25 mouse cellular contexts compared by ENCODE assay signal in genomic region chr19:54867078-54867477, GRCm38 (mm10).
DNase-seq lines count a peak whose midpoint lies in the region; ATAC-seq and TF ChIP-seq lines count a peak whose summit lies in the region.
"Had no signal": no experiment of that assay in that cellular context is flagged by ENCODE, and none has a peak within 500 bp of the region (broad histone marks: within the 10 kb centered on the region; RNA-seq: fewer than 3 reads in every experiment).

No protein-coding gene starts in this region.

- no peaks in the 10 kb centered on the region for H3K9me3 ChIP-seq in hindbrain, postnatal 0 days (ENCODE audit: low read length)
- H3K9me3 ChIP-seq in hindbrain, embryonic 10.5 days, result no peaks in the 10 kb centered on the region
- no peaks in the 10 kb centered on the region for H3K9me3 ChIP-seq in heart, embryonic 11.5 days (replicated peaks; ENCODE audit: control insufficient read depth, low read length)
- H3K9me3 ChIP-seq: limb, embryonic 12.5 days; lung, embryonic 15.5 days; midbrain, embryonic 10.5 days; neural tube, embryonic 12.5 days had no signal

- DNase-seq in hindbrain, postnatal 0 days (ENCODE audit: low spot score), result peak; percentile 18
- no peak for DNase-seq in hindbrain, embryonic 10.5 days (ENCODE audit: low spot score)
- peak; percentile 40 for DNase-seq in cerebellum, adult 11-12 months
- DNase-seq in cerebellum, adult 9-11 months, result peak; percentile 46
- DNase-seq in heart, adult 8-10 months (ENCODE audit: low spot score), result no peak
- no peak for DNase-seq in thymus, postnatal 25 days
- DNase-seq: adrenal gland, postnatal 14 days; gastrocnemius, postnatal 36 days; heart, adult 18-20 months; heart, postnatal 14 days; kidney, postnatal 14 days; layer of hippocampus, adult 9-11 months; right cerebral cortex, adult 18-20 months; spleen, adult 18-20 months; thymus, postnatal 14 days had no signal

- H3K4me1 ChIP-seq in hindbrain, postnatal 0 days (ENCODE audit: insufficient read depth, low read length), result no peaks in the 10 kb centered on the region
- H3K4me1 ChIP-seq in hindbrain, embryonic 10.5 days (replicated peaks), result no peaks in the 10 kb centered on the region
- no peaks in the 10 kb centered on the region for H3K4me1 ChIP-seq in heart, embryonic 11.5 days (ENCODE audit: control insufficient read depth, insufficient read depth, low read length)
- H3K4me1 ChIP-seq: limb, embryonic 12.5 days; lung, embryonic 15.5 days; midbrain, embryonic 10.5 days; neural tube, embryonic 12.5 days had no signal

- no peak overlapping the region for H3K27ac ChIP-seq in hindbrain, postnatal 0 days
- no peak overlapping the region for H3K27ac ChIP-seq in hindbrain, embryonic 10.5 days
- H3K27ac ChIP-seq in heart, embryonic 11.5 days (ENCODE audit: low read depth, low read length), result no peak overlapping the region
- H3K27ac ChIP-seq: limb, embryonic 12.5 days; lung, embryonic 15.5 days; midbrain, embryonic 10.5 days; neural tube, embryonic 12.5 days had no signal

- no peak overlapping the region for H3K9ac ChIP-seq in hindbrain, postnatal 0 days (replicated peaks; ENCODE audit: low read length)
- H3K9ac ChIP-seq in heart, embryonic 11.5 days (ENCODE audit: low read depth, low read length), result no peak overlapping the region
- H3K9ac ChIP-seq: limb, embryonic 12.5 days; lung, embryonic 15.5 days; neural tube, embryonic 12.5 days had no signal

- 49% methylated on average over 4 of the region's 4 CpGs for WGBS in hindbrain, postnatal 0 days
- WGBS in hindbrain, embryonic 10.5 days, result 83% methylated on average over 4 of the region's 4 CpGs
- WGBS in heart, embryonic 11.5 days (ENCODE audit: insufficient replicate concordance), result 84% methylated on average over 4 of the region's 4 CpGs

- no peak overlapping the region for H3K4me3 ChIP-seq in hindbrain, postnatal 0 days (ENCODE audit: low read length)
- no peak overlapping the region for H3K4me3 ChIP-seq in hindbrain, embryonic 10.5 days
- H3K4me3 ChIP-seq in heart, embryonic 11.5 days (ENCODE audit: low read depth, low read length), result no peak overlapping the region
- H3K4me3 ChIP-seq: limb, embryonic 12.5 days; lung, embryonic 15.5 days; midbrain, embryonic 10.5 days; myocyte; neural tube, embryonic 12.5 days had no signal

- no peak overlapping the region for H3K4me2 ChIP-seq in hindbrain, postnatal 0 days (ENCODE audit: low read depth, low read length)
- no peak overlapping the region for H3K4me2 ChIP-seq in heart, embryonic 11.5 days
- H3K4me2 ChIP-seq: limb, embryonic 12.5 days; lung, embryonic 15.5 days; neural tube, embryonic 12.5 days had no signal

- H3K36me3 ChIP-seq in hindbrain, postnatal 0 days (ENCODE audit: insufficient read depth, low read length), result no peaks in the 10 kb centered on the region
- no peaks in the 10 kb centered on the region for H3K36me3 ChIP-seq in hindbrain, embryonic 10.5 days
- H3K36me3 ChIP-seq in heart, embryonic 11.5 days (ENCODE audit: control insufficient read depth, insufficient read depth, low read length), result no peaks in the 10 kb centered on the region
- H3K36me3 ChIP-seq: limb, embryonic 12.5 days; lung, embryonic 15.5 days; midbrain, embryonic 10.5 days; neural tube, embryonic 12.5 days had no signal

- TF ChIP-seq CTCF in hindbrain, postnatal 0 days (IDR thresholded peaks at IDR 0.05; ENCODE audit: low read depth), result no peak

- ATAC-seq in hindbrain, postnatal 0 days, result no peak
- no peak for ATAC-seq in heart, embryonic 11.5 days (replicated peaks; ENCODE audit: insufficient number of reproducible peaks, low FRiP score, low TSS enrichment)
- ATAC-seq: forebrain, embryonic 14.5 days; intestine, postnatal 0 days; midbrain, embryonic 16.5 days; Patski had no signal

- no peaks in the 10 kb centered on the region for H3K27me3 ChIP-seq in hindbrain, postnatal 0 days (ENCODE audit: insufficient read depth, low read length)
- no peaks in the 10 kb centered on the region for H3K27me3 ChIP-seq in hindbrain, embryonic 10.5 days (ENCODE audit: insufficient read depth, poor library complexity, severe bottlenecking)
- H3K27me3 ChIP-seq in heart, embryonic 11.5 days (ENCODE audit: control insufficient read depth, insufficient read depth, low read length), result no peaks in the 10 kb centered on the region
- H3K27me3 ChIP-seq: limb, embryonic 12.5 days; lung, embryonic 15.5 days; neural tube, embryonic 12.5 days had no signal

Comparison
In these comparisons a context has a peak if more than half of its experiments do, and no peak if none do; other contexts are left out.
1. DNase-seq: peak in hindbrain, postnatal 0 days (single experiment), cerebellum, adult 11-12 months (single experiment) and cerebellum, adult 9-11 months (single experiment); none in hindbrain, embryonic 10.5 days (single experiment), heart, adult 8-10 months (single experiment) and thymus, postnatal 25 days (single experiment).